Mouse (Mus musculus) c-Kit-positive CD71-positive TER-119-positive erythroid progenitor cells, embryonic 14.5 days (primary cell): ENCODE data around the gene Lrp5.
"Not testable (repeated sequence)": the region's sequence is repeated elsewhere in the genome, so short reads cannot be mapped to it uniquely, and the experiment has no call there.

ENCODE experiments used
- DNase-seq: peaks from one replicate; pipeline ENCODE4 v3.0.0-alpha.2; 2013; ENCODE audit warnings: low spot score

Gene Lrp5

DNA sequence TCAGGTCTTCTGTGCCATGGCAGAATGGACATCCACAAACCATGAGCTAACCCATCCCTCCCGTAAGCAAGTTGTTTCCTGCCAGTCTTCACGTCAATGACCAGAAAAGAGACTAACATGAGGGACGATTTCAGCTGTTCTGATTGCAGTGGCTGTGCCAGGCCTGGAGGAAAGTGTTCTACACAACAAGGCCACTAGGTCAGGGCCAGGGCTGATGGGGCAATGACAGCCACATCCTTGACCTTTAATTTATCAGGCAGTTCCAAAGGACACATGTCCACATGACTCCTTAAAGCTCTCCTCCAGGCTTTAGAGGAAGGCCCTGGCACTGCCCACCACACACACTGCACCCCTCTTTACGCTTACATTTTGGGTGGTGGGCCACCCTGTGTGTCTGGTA is 9.1 kb upstream of the Lrp5 start:
- no peak for DNase-seq

DNA sequence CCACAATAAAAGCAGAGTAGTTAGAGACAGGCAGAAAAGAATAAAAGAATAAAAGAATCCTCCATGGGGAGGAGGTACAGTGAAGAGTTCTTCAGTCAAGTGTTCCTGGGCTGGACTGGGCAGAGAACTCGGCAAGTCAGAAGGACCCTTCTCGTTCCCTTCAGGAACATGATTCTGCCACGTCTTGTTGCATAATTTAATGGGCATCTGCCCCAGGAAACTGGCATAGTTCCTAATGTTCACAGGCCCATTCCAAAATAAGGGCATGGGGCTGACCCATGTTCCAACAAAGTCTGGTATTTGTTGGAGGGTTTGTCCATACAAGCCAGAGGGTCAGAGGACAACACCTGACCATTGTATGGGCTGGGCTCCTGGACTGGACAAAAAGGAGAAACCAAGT is 8.6 kb upstream of the Lrp5 start:
- no peak for DNase-seq

DNA sequence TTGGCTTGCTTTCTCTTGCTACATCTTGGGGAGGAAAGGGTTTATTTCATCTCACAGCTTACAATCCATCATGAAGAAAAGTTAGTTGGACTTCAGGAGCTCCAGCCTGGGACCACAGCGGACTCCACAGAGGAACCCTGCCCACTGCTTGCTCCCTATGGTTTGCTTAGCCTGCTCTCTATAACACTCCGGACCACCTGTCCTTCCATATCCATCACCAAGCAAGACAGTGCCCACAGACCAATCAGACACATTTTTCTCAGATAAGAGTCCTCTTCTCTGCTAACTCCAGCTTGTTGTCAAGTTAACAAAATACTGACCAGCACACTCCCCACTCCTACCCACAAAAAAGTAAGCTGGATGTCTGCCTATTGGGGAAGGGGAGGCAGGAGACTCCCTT is 8.1 kb upstream of the Lrp5 start:
- DNase-seq = no peak

DNA sequence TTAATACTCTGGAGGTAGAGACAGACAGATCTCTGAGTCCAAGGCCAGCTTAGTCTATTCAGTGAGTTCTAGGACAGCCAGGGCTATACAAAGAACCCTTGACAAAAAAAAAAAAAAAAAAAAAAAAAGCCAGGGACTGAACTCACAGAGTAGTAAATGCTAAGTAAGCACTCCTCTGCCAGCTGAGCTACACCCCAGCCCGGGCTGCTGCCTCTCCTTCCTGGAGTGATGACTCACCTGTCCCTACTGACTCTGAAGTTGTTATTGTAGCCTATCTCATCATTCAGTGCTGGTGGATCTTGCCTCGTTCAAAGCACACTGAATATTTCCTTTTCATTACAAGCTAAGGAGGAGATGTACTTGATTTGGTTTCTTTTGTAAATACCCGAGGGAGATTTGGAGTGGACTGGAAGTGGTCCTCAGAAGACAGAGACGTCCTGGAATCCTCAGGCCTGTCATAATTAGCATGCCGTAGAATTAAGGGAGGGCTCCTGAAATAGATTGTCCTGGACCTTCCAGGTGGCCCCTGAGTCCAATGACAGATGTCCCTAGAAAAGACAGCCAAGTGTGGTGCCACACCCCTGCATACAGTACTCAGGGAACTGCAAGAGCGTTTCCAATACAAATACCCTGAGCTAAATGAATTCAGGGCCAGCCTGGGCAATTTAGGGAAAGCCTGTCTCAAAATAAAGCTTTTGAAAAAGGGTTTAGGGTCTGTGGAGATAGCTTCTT is 6.2 kb upstream of the Lrp5 start:
- no peak for DNase-seq

DNA sequence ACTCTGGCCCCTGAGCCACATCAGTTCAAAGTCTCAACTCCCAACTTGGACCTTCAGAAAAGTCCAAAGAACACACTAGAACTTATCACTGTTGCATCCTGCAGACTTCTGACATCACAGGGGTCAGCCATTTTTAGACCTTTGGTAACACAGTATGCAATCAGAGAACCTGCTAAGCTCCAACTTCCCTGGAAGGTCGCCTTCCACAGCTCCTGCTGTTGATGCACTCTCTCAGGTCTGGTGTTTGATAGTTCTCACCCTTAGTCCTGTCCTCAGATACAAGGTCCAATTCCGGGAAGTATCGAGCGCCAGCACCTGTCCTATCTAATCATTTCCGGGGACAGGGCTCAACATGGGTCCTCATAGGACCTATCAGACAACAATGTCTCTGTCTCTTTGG is 5.0 kb upstream of the Lrp5 start:
- no peak for DNase-seq

DNA sequence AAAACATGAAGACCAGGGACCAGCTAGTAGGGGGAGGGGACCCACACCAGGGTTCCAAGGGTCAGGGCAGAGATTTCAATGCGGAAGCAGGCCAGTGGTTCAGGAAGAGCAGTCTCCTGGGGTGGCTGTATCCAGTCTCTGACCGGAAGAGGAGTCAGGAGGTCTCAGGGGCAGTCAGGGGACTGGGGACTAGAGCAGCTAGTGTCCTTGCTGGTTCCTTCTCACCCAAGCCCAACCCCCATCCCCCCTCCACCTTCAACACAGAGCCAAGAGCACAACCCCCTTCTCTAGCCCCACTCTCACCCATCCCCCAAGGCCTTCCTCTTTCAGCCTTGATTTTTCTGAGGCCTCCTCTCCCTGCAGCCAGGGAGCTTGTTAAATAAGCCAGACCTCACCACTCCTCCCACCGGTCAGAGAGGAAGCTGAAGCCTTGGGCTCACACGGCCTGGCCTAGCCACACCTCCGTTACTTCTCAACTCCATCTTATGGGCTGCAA is 1.4 kb upstream of the Lrp5 start:
- no peak for DNase-seq

DNA sequence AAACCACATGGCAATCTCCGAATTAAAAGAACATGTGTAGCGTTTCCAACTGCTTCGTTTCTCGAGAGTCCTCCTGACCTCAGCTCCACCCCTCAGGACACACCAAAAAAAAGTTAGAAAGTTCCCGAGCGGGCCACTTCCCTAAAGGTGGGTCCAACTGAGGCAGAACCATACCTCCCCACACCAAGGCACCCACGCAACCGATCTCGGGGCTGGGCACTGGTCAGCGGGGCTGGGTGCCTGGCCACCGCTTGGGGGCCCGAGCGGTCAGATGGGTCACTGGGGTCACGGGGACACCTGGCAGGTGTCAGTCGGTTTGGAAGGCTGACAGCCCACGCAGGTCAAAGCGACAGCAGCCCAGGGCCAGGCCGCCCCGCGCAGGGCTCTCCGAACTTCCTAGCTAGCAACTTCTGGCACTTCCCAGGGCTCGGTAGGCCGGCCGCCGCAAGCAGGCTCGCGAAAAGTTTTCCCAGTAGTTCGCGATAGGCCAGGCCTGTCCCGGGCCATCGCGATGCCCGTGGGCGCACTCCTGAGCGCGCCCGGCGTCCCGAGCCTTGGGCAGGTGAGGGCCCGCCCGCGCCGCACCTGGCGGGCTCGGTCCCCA is 651 bp downstream of the Lrp5 start:
- DNase-seq = no peak

DNA sequence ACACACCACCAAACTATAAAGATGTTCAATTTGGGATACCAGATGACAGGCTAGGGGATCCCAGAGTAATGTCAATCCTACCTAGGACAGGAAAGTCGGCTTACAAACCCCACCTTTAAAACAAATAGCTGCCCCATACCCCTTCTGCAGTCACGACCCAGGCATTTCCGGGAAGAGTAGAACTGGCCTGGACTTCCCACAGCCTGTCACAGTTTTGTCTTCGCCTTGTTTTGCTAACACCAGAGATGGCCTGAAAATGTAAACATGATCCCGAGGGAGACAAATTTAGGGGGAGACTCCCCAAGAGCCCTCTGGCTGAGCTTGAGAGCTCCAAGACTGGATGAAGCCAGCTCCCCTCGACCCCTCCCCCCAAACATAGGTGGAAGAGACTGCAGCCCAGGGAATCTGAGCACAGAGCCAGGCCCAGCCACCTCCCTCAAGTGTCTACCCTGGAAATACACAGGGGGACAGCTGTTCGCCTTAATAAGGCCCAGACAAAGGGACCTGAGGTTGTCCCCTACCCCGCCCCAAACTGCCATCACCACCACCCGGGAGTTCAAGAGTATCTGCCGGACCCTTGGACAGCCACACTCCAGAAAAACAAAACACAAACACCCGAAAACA is 1.3 kb downstream of the Lrp5 start:
- DNase-seq = no peak

DNA sequence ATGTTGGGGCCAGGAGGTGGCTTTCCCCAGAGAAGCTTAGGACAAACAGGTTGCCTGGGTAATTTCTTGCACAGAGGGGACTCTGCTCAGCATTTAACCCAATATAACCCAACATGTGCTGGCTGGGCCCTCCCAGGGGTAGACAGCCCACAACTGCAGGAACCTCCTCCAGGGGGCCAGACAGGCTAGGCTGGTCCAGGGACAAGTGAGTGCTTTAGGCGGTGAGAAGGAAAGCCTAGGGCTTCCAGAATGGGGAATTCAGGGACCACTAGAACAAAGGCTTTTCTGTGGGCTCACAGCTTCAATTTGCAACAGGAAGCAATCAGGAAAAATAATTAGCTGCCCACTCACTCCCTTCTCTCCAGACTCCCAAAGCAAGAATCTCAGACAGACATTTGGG is 1.9 kb downstream of the Lrp5 start:
- DNase-seq = no peak

DNA sequence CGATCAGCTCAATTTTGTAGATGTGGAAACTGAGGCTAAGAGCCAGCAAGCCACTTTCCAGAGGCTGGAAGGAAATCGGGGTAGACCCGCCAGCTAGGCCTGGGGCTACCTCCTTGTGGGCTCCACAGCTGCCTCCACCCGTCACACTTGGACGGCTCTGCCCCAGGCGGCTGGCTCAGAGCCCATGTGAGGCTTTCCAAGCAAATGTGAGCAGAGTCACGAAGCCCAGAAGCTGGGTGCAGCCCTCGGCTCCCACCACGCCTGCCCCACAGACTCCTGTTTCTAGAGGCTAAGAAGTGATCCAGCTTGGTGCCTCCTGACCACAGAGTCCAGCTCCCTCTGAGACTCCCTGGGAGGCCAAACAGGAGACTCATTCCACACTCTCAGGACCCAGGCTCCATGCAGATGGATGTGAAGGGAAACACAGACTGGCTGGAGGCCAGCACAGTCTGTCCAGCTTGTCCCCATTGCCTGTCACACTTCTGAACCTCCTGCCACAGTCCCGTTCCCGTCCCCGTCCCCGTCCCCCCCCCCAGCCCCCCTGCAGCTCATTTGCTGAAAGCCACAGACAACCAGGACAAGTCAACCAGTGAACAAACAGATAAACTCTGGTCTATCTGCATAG is 4.9 kb downstream of the Lrp5 start:
- no peak for DNase-seq

DNA sequence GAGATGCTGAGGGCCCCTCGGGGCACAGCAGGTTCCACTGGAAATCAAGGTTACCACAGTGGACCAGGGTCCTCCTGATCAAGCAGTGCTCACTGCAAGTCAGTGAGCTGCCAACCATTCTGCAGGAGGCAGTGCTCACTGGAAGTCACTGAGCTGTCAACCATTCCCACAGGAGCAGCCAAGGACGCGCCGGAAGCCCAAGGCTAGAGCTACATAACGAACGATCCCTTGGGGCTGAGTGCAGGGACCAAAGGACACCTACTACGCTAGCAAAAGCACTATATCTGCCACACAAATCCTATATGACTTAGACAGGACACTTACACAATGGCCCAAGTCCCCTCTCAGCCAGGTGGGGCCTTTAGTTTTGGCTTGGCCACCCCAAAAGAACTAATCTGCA is 5.6 kb downstream of the Lrp5 start:
- no peak for DNase-seq

DNA sequence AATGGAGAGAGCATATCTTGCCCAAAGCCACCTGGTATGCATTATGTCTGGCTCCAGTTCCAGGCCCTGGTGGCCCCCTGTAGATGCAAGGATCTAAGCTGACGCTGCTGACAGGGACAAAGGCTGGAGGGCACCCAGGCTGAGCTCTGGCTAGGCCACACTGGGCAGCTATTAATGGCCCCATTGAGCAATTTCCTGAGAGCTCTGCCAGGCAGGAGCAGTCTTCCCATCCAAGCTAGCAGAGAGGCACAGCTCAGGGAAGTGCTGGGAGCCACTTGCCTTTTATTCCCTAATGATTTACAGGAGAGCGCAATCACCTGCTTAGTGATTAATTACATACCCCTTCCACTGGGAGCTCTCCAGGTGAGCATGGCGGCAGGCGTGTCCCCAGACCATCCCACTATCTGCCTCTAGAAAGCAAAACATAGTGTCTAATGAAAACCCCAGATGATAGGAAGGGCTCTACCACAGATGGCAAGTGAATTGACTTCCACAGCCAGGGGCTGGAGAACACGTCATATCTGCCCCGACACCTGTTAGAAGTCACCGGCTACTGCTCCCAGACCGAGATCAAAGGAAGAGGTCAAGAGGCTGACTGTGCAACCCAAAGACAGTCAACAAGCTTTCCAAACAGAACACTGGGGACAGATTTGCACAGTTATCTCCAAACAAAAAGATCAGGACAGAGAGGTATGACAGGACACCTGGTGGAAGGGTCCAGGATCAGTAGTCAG is 12.1 kb downstream of the Lrp5 start:
- DNase-seq = no peak

DNA sequence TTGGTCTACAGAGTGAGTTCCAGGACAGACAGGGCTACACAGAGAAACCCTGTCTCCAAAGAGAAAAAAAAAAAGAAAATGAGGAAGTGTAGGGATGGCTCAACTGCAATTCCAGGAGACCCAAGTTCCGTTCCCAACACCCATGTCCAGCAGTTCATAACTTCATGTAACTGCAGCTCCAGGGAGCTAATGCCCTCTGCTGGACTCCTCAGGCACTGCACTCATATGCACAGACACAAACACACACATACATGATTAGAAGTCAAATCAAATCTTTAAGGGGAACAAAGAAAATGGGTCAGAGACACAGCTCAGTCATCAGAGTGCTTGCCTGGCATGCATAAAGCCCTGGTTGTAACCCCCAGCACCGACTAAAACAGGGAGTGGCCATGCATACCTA is 13.2 kb downstream of the Lrp5 start:
- DNase-seq = no peak

DNA sequence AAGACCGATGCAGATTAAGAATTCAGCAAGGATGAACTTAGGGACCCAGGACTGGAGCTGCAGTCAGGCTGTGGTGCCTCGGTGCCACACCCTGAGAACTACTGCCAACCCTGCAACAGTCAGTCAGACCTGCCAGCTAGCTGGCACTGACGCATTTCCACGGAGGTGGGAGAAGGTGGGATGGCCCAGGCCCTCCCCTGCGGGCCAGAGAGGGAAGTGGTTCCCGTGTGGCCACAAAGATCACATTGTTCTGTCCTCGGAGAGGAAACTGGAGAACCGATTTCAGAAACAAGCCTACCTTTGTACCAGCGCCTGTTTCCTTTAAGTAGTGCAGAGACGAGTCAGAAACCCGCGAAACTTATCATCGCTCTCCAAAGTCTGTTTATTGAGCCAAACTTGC is 17.3 kb downstream of the Lrp5 start:
- no peak for DNase-seq

DNA sequence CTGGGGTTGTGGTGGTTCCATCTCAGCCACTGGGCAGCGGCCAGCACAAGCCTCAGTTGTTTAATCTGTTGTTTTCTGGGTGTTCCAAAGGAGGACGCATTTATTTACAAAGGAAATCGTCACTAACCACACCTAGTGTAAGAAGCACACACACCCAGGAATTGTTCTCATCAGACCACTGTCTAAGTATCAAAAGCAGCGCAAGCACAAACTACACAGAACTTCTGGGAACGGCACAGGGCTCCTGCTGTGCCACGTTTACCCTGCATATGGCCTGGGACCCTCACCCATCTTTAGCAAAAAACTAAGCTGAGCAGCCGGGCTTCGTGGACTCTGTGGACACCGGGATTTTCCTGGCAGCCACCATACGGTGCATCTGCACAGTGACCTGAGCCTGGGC is 17.8 kb downstream of the Lrp5 start:
- no peak for DNase-seq

DNA sequence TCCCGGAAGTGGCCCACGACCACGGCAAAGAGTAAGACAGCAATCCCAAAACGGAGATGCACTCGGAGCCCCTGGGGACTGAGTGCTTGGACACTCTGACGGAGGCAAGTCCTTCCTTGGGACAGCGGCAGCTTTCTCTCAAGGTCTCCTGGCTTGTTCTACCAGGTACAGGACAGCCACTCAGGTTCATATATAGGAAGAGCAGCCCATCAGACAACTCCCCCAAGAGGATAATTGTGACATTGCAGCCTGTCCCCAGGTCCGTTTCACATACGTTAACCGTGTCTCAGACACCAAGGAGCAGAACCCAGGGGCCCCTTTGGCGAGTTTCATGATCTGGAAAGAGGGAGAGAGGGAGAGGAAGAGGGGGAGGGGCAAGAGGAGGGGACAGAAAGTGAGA is 18.4 kb downstream of the Lrp5 start:
- DNase-seq = no peak

DNA sequence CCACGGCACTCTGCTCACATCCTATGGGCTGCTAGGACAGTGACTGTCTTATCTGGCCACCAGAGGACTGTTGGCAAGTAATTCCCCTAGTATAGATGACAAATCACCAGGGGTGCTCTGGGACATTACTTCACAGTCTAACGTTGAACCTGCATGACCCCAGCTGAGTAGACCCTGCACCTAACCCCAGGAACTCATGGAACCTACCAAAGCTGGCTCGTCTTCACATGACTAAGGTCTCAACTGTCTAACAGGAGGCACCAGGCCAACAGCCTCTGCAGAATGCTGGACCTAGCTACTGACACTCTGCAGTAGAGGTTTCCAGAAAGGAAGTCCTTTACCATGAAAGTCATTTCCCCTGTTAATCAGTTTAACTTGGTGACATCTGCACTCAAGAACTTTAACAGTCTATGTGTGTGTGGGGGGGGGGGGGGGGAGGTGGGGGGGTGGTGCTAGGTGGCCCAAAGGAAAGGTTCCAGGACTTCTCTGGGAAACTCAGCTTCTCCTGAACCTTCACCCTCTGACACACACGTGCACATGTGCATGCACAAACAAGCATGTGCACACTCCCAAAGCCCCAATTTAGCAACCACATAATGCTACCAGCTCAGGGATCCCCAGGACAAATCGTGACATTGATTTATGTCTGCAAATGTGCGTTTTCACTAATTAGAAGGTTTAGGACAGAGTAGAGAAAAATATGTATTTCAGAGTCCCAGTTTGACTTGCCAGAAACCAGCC is 19.0 kb downstream of the Lrp5 start:
- no peak for DNase-seq

DNA sequence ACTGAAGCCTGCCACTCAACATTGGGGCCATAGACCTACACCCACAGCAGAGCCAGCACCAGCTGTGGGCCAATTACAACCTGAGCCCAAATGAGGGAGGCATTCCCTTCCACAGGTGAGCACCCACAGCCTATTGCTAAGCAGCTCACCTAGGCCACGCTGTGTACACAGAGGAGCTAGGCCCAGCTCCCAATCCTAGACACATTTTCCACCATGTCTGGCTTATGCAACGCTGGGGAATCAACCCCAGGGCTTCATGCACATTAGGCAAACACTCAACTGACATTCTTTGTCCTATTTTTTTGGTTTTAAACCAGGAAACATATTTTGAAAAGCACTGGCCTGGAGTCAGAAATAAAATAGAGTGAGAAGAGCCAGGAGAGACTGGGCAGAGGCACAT is 19.7 kb downstream of the Lrp5 start:
- DNase-seq = no peak

DNA sequence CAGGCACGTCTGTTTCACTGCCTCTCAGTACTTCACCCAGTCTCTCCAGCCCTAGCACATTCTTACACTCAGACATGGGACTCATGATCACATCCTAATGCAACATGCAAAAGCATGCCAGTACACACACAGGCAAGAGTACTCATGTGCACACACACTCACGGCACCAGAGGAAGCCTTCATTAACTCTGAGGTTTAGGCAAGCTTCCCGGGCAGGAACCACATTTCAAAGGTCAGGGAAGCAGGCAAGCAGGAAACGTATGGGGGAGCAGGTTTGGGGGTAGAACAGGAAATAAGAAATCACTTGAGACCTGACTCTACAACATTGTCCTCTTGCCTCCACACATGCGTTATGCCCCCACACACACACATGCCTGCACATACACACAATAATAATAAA is 20.9 kb downstream of the Lrp5 start:
- no peak for DNase-seq

DNA sequence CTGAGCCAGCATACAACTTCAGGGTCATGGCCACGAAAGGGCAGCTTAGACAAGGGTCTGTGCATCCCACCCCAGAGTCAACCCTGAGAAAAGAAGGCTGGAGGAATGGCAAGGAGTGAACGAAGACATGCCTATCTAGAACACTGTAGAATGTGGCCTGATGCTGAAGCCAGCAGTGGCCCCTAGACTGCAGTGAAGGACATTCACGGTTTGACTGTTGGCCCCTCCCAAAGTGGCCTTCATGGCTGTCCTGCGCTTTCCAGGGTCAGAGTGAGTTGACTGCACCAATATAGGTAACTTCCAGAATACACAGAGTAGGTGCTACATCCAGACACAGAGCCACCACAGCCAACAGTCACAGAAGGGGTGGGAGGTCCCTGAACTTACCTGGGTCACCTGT is 28.4 kb downstream of the Lrp5 start:
- DNase-seq = no peak

DNA sequence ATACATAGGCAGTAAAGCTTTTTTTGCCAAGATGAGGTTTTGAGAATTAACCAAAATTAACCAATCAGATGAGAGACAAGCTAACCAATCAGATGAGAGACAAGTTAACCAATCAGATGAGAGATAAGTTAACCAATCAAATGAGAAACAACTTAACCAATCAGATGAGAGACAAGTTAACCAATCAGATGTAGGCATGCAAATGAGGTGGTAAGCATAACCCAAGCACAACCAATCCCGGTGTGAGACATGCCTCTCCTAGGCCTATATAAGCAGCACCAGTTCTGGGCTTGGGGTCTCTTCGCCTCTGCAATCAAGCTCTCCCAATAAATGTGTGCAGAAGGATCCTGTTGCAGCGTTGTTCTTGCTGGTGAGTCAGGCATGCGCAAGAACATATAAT is 29.3 kb downstream of the Lrp5 start:
- DNase-seq = not testable (repeated sequence)

DNA sequence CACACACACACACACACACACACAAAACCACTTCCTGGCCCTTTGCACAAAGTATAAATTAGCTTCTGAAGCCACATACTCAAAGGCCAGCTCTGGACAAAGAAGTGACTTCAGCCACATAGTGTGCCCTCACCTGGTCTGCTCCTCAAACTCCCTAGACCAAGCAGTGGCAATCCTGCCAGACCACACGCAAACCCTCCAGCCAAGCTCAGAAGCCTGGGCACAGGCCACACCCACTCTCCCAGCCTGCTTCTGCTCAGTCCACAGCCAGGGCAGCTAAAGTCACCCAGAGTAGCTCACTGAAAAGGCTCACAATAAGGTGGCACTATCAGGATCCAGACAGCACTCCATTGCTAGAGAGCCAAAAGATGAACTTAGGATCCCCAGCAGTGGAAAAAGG is 30.2 kb downstream of the Lrp5 start:
- DNase-seq = no peak
